Mouse (Mus musculus) cerebellum, adult 11-12 months (tissue): ENCODE results near the gene Grip2.
A peak's percentile ranks its signal among the peaks of the same experiment; 100 is the strongest.

Experiments used
- DNase-seq: peaks from one replicate; pipeline ENCODE4 v3.0.0; 2022

Grip2 gene

DNA sequence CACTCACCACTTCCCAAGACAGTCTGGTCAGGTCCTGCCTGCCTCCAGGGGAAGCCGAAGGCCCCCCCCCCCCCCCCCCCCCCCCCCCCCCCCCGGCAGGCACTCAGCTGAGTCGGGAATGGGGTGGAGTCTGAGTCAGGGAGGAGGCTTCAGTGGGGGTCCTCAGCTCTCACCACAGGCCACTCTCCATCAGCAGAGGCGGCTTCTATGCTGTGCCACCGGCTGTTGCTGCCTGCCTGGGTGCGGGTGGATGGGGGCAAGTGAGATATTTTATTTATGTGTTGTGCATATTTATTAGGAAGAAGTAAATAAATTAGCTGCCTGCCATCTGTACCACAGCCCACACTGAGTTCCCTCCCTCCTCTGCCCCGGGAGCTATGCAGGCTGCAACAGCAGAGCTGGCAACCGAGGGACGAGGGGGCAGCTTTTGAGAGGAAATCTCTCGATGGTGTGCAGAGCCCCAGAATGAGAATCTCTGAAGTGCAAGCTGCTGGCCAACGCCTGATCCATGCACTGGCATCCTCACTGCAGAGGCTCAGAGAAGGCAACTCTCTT lies at the start of gene Grip2:
Gene Grip2, minus strand, starts transcription at position 235 of the 555 bp plus-strand sequence.
- no peak for DNase-seq

DNA sequence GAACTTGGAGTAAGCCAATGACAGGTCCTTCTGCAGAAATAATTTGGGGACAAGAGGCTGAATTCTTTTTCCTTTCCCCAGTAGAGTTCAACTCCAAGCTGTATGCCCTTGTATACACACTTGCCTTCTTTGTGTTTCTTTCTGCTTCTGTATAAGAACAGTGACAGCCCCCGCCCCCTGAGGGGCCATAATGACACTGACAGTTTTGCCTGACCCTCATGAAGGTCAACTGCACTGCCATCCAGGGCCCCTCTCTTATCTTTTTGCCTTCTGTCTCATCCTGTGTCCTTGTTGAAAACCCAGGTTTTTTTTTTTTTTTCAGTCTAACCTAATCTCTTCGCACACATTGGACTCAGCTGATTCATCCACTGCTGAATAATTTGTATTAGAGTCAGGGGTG lies 45.7 kb upstream of the Grip2 start:
- no peak for DNase-seq

DNA sequence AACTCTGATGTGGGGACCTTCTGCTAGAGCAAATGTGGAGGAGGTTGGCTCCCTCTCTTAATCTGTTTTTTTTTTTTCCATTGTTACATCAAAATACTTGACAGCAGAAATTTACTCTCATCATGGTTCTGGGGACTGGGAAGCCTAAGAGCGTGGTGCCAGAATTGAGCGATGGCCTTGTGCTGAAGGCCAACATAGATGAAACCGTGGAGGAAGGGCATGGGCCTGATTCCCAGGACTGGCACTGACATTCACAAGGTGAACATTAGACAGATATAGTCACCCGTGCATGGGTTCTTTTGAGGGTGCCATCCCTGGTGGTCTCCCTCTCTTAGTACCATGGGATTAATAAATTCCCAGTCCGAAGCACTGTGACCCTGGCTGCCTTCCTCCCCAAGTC lies 41.0 kb upstream of the Grip2 start:
- DNase-seq, result no peak

DNA sequence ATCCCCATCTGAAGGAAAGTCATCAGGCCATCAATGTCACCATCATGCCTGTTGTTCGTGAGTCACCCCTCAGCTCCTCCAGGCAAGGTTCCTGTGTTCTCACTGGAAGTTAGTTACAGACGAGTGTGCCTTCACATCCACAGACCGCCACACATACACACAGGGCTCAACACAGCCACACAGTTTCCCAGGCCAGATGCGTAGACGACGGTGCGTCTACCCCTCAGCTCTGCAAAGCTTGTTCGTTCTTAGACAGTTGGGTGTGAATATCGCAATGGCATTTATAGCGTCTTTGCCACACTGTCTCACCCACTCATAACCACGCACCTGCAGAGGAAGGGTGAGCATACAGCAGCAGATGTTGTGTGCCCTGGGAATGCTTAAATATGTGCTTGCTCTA lies 38.6 kb upstream of the Grip2 start:
- DNase-seq, result no peak

DNA sequence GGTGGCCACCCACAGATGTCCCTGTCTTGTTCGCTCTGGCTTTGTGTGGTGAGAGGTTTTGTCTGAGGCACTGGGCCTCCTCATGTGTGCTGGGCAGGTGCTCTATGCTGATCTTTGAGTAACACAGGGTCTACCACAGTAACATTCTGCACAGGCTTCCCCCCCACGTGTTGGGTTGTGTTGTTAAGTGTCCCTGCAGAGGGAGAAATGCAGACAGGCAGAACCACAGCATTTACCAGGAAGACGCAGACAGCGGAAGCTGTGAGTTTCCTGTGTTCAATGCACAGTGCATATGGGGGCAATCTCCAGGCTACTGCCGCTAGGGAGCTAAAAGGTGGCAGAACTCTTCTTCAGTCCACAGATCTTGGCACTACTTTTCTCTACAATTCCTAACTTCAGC lies 37.5 kb upstream of the Grip2 start:
- DNase-seq, result no peak

DNA sequence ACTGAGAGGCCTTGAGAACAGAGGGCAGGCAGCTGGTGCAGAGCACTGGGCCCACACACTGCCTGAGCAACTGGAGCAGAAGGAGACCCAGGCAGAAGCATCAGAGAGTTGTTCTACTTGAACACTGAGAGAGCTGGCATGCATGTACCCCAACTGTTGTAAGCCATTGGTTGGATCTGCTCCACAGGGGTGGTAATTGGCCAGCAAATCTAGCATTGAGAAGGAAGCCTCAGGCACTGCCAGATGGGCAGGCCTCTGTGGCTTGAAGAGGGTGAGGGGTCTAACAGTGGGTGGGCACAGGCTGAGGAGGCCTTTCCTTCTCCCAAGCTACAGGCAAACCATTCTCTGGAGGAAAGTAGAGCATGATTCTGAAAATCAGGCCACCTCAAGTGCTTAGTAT lies 35.8 kb upstream of the Grip2 start:
- no peak for DNase-seq

DNA sequence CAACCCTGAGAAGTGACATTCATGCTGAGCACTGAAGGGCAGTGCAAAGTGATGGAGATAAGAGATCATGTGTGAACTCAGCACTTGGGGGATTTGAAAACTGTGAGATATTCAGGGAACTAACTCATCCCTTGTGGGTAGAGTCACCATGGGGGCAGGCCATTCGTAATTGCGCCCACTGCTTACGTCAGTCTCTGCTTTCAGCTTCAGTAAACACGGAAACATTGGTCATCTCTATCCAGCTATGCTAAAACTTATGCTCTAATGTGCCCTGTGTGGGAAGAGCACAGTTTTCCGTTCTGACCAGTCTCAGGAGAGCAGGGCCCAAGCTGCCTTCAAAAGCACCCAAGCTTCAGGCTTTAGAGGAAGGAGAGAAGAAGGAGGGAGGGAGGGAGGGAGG lies 31.3 kb upstream of the Grip2 start:
- no peak for DNase-seq

DNA sequence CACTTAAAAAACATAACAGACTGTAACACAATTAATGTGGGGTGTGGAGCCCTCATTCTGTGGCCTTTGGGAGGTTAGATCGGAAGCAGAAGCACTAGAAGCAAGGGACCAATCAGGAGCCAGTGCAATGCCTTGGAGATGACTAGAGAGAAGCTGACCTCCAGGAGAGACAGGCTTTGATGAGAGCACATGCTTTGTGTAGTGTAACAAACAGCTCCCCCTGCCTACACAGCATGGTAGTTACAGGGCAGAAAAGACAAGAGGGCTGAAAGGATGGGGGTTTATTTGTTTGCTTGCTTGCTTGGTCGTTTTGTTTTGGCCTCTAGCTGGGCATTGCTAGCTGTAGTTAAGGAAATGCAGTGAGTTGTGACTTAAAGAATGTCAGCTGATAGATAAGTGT lies 25.5 kb upstream of the Grip2 start:
- DNase-seq, result no peak

DNA sequence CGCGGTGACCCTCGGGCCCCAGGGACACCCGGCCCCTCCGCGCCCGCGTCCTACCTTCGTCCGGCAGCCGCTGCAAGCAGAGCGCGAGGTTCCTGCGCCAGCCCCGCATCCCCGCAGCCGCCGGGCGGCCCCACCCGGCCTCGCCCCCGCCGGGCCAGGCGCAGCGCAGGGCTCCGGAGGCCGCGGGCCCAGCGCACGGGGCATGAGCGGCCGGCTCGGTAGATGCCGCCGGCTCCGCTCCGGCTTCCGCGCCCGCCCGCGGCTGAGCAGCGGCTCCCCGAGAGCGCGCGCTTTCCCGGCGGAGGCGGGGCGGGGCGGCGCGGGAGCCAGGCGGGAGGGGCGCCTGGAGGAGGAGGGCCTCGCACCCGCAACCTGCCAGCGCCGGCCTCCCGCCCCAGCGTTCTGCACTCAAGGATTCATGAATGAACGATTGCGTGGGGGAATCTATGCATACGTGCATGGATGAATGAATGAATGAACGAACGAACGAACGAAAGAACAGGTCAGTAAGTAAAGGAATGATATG lies 16.6 kb upstream of the Grip2 start:
- no peak for DNase-seq

DNA sequence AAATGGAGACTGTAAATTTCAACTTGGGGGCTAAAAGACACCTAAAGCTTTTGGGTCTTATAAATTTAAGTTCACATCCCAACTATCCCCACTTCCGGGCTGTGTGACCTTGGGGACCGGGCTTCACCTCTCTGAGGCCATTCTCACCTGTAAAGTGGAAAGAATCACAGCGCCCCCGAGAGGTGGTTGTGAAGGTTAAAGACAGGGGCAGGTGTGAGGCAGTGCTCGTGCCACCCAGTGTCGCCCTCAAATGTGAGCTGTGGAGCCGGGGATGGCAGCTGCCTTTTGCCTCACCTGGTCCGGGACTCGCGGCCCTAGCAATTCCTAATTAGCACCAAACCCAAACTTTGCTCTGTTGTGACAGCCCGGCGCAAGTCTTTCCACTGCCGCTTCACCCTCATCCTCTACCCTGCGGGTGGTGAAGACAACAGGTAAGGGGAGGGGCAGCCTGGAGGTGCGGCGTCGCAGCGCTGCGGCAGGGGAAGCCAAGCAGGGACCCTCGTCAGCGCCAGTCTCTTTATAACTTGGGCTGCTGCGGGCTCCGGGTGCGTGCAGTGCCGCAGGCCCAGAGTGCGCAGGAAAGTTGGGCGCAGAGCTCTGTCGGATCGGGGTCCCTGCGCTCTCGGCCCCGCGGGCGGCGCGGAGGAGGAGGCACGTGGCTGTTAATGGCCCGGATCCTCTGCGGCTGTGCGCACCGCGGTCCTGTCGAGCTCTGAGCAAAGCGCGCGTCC lies 16.0 kb upstream of the Grip2 start:
- DNase-seq, result no peak

DNA sequence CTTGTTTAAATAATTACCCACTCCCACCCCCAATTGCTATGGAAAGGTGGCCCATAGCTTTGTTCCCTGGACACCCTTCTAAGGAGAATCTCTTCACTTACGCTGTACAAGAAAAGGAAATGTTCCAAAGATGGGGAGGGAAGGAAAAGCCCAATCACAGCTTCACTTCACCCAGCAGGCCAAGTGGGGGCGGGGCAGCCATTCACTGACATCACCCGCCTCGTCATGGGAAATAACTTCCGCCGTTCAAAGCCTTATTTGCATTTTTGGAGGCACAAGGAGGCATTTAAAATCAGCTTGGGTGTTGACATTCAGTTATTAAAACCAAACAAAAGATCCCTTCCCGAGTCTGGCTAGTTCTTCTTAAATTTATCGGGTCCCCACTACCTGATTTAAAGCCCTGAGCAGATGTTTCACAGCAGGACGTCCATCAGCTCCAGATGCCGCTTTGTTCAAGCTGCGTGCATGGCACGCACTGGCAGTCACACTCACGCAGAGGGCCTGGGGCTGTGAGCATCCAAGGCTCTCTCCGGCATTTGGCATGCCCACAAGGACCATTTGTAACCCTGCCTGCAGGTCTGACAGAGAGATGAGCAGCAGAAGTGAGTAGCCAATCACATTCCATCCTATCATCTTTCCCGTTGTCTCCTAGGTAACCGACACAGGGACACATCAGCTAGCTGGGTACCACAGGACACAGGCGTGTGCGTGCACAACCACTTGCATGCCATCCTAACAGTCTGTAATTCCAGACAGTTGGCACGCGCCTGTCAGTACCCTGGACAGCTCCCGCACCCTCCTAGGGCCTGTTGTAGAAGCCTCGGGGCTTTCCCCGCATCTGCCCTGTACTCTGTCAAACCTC lies 12.2 kb upstream of the Grip2 start:
- DNase-seq, result no peak

DNA sequence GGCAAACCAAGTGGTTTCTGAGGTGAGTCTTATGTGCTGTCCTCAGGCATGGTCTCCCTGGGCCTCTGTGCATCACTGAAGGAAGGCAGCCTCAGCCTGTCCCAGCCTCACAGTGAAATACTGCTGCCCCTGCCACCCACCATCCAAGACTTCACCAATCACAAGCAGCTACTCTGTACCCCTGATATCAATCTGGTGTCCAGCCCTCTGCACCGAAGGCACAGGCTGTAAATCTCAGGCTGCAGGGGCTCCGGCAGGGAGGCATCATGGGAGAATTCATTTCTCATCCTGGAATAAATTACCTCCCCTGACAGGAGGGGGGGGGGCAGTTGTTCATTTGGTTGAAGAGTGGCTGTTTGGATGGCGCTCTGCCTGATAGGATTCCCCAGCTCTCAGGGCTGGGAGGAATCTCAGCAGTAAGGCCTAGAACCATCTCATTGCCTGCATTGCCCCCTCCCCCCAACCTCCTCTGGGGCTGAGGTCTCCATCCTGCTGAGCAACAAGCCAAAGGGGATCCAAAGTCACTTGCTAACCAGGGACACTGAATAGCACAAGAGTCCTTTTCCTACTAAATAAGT lies 5.9 kb upstream of the Grip2 start:
- no peak for DNase-seq

DNA sequence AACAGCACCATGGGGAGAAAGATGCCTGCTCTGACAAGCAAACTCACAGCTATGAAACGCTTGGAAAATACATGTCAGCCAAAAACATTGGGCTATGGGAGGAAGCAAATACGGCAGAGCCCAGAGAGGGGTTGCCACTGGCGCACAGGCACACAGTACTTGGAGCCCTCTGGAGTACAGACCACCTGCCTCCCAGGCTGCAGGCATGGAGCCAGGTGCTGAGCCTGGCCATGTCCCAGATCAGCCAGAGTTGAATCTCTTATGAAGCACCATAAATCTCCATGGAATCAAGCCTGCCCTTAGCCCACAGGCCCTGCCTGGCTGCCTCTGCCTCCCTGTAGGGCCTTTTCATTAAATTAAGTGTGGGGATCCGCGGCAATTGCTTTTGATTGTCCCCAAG lies 876 bp upstream of the Grip2 start:
- DNase-seq, result no peak

DNA sequence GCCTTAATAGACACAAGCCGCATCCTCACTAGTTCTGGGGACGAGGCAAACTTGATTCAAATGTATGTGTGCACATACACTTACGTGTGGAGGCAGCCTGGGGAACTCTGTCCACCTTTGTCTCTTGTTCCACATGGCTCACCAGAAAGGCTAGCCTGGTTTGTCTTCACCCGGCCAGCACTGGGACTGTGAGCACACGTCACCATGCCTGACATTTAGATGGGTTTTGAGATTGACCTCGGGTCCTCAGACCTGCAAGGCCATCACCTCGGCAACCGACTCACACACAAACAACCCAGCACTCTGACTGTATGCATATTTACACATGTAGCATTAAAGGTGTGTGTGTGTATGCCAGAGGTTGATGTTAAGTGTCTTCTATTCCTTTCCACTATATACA lies 8.8 kb downstream of the Grip2 start:
- DNase-seq, result no peak

DNA sequence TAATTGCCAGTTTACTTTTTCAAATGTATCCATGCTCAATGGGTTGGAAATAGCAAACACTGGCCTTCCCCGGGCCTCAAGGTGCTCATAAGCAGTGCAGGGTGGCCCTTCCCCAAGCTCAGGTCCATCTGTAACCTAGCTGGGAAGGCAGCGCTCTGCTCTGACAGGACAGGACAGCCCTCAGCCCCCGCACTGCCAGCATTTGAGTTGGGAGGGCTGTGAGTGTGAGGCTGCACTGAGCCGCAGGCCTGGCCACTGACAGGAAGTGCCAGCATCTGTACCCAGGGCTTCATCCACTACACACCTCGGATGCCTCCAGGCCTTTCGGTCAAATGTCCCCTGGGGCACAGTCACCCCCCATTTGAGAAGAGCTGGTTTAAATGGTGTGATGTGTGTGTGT lies 11.1 kb downstream of the Grip2 start:
- DNase-seq, result no peak

DNA sequence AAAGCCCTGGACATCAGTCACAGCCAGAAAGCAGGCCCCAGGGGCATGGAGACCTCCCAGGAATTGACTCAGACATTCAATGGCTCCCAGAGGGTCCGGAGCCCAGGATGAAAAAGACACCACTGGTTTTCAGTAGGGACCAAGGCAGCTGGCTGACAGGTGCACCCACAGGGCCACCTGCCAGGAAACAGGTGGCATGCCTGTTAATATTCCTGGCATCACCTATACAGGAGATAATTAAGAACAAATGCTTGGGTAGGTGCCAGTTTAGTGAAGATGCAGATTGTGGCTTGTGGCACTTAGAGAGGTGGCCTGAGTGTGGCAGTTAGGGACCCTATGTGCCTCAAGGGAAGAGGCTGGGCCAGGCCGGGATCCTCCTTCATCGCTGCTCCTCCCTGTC lies 13.4 kb downstream of the Grip2 start:
- DNase-seq, result peak; percentile 78

DNA sequence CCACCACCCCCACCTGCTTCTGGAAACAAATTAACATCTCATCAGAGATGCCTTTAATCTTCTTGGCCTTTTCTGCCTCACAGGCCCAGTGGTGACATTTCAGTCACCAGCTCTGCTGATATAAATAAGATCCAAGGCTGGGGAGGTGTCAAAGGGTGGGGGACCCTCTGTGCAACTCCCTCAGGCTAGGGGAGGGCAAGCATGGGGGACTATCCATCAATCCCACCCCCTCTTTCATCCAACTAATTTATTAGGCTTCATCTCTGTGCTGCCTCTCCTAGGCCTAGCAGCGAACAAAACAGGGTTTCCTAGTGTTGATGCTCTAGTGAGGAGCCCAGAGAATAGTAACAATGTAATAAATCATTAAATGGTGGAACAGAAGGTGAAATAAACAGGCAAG lies 17.0 kb downstream of the Grip2 start:
- no peak for DNase-seq

DNA sequence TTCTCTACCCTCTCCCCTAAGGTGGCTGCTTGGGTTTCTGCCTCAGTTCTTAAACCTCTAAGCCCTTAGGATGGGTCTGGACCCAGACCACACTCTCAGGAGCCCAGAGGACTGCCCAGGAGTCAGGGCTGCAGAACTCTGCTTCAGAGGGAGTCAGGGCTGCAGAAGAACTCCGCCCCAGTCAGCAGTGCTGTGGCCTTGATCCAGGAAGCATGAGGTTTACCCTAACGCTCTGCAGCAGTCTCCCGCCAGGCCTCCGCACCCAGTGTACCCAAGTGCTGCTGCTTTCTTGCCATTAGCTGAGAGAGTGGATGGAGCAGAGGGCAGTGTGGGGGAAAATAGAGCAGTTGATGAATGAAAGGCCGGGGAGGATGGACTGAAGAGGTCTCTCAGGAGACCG lies 19.0 kb downstream of the Grip2 start:
- DNase-seq, result no peak

DNA sequence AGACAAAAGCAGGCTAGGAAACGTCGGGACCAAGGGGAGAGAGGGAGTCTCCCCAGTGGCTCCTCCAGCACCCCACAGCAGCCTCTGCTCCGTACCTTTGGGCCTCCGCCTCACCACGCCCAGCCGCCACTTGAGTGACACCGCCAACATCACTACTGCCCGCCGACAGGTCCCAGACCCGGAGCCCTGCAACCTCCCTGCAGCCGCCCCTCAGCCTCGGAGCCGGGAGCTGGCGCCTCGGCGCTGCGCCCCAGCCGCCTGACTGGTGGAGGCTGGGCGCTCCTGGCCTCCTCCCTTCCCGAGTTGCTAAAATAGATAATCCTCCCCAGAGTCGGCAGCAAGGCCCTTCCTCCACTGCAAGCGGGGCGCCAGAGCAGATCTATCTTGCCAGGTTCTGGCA lies 19.9 kb downstream of the Grip2 start:
- no peak for DNase-seq

DNA sequence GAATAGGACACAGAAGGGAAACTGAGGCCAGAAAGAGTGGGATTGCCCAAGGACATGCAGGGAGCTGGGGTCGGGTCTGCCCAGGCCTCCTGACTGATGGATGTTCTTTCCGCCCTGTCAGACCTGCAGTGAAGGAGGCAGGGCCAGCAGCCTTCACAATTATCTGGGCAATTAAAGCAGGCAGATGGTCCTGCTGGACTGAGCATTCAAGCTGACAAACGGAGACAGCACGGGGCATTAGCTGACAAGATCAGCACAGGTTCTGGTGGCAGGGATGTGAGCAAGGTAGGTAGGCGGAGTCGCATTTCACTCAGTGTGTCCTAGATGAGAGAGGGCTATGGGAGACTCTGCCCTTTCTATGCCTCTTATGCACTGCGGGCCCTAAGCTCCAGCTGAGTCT lies 22.9 kb downstream of the Grip2 start:
- DNase-seq, result peak; percentile 56

DNA sequence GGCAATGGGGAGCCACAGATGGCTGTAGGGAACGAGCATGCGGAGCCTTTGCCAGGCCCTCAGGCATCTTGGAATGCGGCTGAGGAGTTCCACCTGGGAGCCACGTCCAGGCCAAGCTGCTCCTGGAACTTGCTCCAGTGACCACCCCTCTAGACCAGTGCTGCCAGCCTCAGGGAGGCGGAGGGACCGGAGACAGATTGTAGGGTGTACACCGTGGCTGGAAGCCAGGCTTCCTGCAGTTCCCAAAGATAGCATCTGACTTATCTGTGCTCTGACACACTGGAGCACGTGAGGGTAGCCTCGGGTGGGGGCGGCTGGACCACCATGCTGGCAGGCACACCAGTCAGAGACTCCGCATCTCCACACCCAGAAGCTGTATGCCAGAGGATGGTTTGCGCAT lies 28.6 kb downstream of the Grip2 start:
- DNase-seq, result peak; percentile 82

DNA sequence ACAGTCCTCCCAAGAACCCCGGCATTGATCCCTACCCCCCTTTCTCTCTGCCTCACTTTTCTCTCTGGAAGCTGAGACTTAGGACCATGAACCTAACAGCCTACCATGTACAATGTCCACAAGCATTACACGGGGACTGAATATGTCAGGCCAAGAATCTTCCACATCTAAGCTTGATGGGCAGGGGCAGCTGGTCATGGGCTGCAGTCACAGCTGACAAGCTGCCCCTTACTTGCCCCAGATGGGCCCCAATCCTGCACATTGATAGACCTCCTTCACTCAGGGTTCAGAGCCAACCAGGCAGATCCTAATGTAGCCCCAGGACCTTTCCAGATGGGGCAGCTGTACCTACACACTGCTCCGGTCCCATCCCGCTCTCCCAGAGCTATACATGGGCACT lies 30.3 kb downstream of the Grip2 start:
- DNase-seq, result no peak

DNA sequence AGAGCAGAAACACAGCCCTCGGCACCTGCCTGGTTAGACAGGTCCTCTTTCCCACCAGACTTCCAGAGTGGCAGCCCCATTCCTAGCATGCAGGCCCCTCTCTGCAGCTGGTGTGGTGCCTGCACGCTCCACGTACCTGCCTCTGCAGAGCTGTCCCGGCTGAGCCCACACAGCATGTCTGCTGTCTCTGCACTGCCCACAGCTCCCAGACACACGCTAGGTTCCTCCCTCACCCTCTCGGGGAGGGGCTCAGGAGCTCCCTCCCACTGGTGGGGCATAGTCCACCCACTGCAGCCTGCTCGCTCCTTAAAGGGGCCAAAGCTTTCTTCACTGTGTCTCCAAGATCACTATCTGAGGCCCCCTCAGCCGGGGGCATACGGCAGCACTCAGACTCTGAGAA lies 31.0 kb downstream of the Grip2 start:
- no peak for DNase-seq

DNA sequence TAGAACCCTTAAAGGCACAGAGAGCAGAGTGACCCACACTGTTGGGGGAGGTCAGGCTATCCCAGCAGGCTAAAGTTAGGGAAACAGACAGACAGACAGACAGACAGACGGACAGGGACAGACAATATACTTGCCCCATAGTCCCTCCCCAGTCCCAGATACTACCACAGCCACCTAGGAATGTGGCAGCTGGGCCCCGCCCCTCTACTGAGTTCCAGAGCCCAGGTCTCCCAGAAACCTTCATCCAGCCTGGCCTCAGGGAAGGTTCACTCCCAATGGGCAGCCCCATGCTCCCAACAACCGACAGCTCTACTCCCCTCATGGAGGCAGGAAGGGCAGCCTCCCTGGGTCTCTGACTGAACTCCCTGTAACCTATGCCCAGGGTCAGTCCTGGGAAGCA lies 31.4 kb downstream of the Grip2 start:
- DNase-seq, result no peak
